Mouse (Mus musculus) midbrain, postnatal 0 days (tissue): Measurements from ENCODE around the gene Ly6g6d. TPM values are rescaled to one million over a fixed set of nuclear protein-coding genes. Genes with fewer than 3 reads are reported as not detected.

ENCODE experiments used
- ATAC-seq: fragments of 200-750 bp; cut with Nextera tagmentation; 2 replicates; pipeline ENCODE4 v1.8.0; 2017; ENCODE audit warnings: moderate number of reproducible peaks, mild to moderate bottlenecking, moderate TSS enrichment, moderate library complexity; ENCODE audit not compliant: low FRiP score
- DNase-seq: peaks from one replicate; pipeline ENCODE4 v3.0.0-alpha.2; 2015; ENCODE audit warnings: low spot score
- H3K27ac ChIP-seq: fragments of 300-500 bp; sonication (generic); 2 replicates; pipeline ENCODE4 v1.5.1; 2014; ENCODE audit warnings: low read depth, mild to moderate bottlenecking, low read length, mixed read lengths
- H3K27me3 ChIP-seq: fragments of 300-500 bp; sonication (generic); 2 replicates; pipeline ENCODE4 v1.6.1; 2014; ENCODE audit warnings: low read length, control low read depth, mixed read lengths; ENCODE audit not compliant: insufficient read depth
- H3K36me3 ChIP-seq: fragments of 300-500 bp; sonication (generic); 2 replicates; pipeline ENCODE4 v1.6.1; 2014; ENCODE audit warnings: low read length, control low read depth, mixed read lengths; ENCODE audit not compliant: insufficient read depth
- H3K4me1 ChIP-seq: fragments of 300-500 bp; sonication (generic); 2 replicates; pipeline ENCODE4 v1.6.1; 2014; ENCODE audit warnings: mild to moderate bottlenecking, control low read depth, antibody characterized with exemption, low read length, mixed read lengths; ENCODE audit not compliant: insufficient read depth
- H3K4me2 ChIP-seq: fragments of 300-500 bp; sonication (generic); 2 replicates; pipeline ENCODE4 v1.6.1; 2014; ENCODE audit warnings: low read depth, mild to moderate bottlenecking, low read length, mixed read lengths; ENCODE audit not compliant: poor library complexity, severe bottlenecking
- H3K4me3 ChIP-seq: fragments of 300-500 bp; sonication (generic); 2 replicates; pipeline ENCODE4 v1.5.1; 2014; ENCODE audit warnings: low read depth, mild to moderate bottlenecking, low read length, moderate library complexity
- H3K9ac ChIP-seq: fragments of 300-500 bp; sonication (generic); replicated peaks from 2 replicates; pipeline ENCODE4 v1.6.1; 2014; ENCODE audit warnings: mild to moderate bottlenecking, low read length, moderate library complexity, mixed read lengths; ENCODE audit not compliant: poor library complexity, severe bottlenecking
- H3K9me3 ChIP-seq: fragments of 300-500 bp; sonication (generic); 2 replicates; pipeline ENCODE4 v1.6.1; 2016; ENCODE audit warnings: low read length, control low read depth
- CTCF ChIP-seq: IDR thresholded peaks from 2 replicates; pipeline ENCODE4 v1.5.1; 2016; ENCODE audit warnings: antibody characterized with exemption, mild to moderate bottlenecking
- WGBS: fragments of 180-500 bp; shearing (Covaris S2); extraction: QIAGEN DNeasy Blood & Tissue Kit; methylation state at CpG from one replicate; pipeline ENCODE4 v1.1.7; 2014; 5-methylcytosine and 5-hydroxymethylcytosine counted together
- polyA plus RNA-seq: library from polyadenylated mRNA; unstranded; fragments of >200 nt; fragmentation: Nextera tagmentation; extraction: Ambion mirVana; gene quantifications from 2 replicates; pipeline ENCODE4 v1.2.1, GENCODE M21; 2015
- total RNA-seq: library from RNA; depleted of rRNA; stranded (reverse); fragments of >200 nt; gene quantifications from 2 replicates; pipeline ENCODE4 v1.2.3, GENCODE M21; 2014

The Ly6g6d gene
- total and polyA plus RNA-seq, 2 experiments from 2014 or later = 1.1 TPM; not detected in 1

DNA sequence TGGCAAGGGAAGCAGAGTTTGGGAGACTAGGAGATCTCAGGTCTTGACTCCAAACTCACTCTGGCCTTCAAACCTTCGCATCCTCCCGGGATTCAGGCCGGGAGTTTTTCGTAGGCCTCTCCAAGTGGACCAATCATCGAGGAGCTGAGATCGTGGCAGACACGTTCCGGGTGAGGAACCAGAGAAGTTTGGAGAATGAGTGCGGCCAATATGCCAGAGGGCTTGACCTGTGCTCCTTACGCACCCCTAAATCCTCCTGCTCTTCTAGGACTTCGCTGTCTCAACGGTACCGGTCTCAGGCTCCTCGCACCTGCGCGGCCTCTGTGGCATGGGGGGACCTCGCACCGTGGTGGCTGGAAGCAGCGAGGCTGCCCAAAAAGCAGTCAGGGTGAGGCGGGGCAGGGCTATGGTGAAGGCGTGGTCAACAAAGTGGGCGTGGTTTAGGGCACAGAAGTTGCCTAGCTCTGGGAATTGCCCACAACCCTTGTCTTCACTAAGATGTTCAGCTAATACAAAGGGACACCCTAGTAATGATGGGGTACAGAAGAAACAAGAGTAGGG lies 17.0 kb downstream of the Ly6g6d start:
- no peak for DNase-seq
- no peak for TF ChIP-seq CTCF
- peaks cover 20% of the 10 kb centered on the region; the same call in 1 of the 2 replicates for H3K27me3 ChIP-seq
- peaks cover 6% of the 10 kb centered on the region; the same call in 1 of the 2 replicates for H3K36me3 ChIP-seq
- WGBS = 67% methylated on average over 22 of the region's 22 CpGs
- no peak for ATAC-seq
- no peaks in the 10 kb centered on the region for H3K9me3 ChIP-seq
- peaks cover 4% of the 10 kb centered on the region for H3K4me1 ChIP-seq
- no peak overlapping the region for H3K27ac ChIP-seq
- H3K9ac ChIP-seq = no peak overlapping the region
- H3K4me3 ChIP-seq = 0 out of 2 replicates have a peak overlapping the region, but pooled peaks have one; percentile 72
- peak overlapping the region; percentile 79 for H3K4me2 ChIP-seq

DNA sequence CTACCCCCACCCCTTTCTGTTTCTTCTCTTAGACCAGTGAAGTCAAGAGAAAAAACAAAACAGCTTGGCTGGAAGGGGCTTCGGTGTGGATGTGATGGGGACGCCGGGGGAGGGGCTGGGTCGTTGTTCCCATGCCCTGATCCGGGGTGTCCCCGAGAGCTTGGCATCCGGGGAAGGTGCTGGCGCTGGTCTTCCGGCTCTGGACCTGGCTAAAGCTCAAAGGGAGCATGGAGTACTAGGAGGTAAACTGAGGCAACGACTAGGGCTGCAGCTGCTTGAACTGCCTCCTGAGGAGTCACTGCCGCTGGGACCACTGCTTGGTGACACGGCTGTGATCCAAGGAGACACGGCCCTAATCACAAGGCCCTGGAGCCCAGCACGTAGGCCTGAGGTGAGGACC lies 17.8 kb downstream of the Ly6g6d start:
- DNase-seq = no peak
- H3K4me1 ChIP-seq = peaks cover 4% of the 10 kb centered on the region
- peak overlapping the region; percentile 3; the same call in 1 of the 2 replicates for H3K27ac ChIP-seq
- H3K4me2 ChIP-seq = peak overlapping the region; percentile 79
- H3K27me3 ChIP-seq = peaks cover 13% of the 10 kb centered on the region; the same call in 1 of the 2 replicates
- ATAC-seq = no peak
- H3K4me3 ChIP-seq = peak overlapping the region; percentile 72
- no peak for TF ChIP-seq CTCF
- no peaks in the 10 kb centered on the region for H3K9me3 ChIP-seq
- peak overlapping the region; percentile 76 for H3K9ac ChIP-seq
- H3K36me3 ChIP-seq = peaks cover 6% of the 10 kb centered on the region; the same call in 1 of the 2 replicates
- 16% methylated on average over 14 of the region's 14 CpGs for WGBS

DNA sequence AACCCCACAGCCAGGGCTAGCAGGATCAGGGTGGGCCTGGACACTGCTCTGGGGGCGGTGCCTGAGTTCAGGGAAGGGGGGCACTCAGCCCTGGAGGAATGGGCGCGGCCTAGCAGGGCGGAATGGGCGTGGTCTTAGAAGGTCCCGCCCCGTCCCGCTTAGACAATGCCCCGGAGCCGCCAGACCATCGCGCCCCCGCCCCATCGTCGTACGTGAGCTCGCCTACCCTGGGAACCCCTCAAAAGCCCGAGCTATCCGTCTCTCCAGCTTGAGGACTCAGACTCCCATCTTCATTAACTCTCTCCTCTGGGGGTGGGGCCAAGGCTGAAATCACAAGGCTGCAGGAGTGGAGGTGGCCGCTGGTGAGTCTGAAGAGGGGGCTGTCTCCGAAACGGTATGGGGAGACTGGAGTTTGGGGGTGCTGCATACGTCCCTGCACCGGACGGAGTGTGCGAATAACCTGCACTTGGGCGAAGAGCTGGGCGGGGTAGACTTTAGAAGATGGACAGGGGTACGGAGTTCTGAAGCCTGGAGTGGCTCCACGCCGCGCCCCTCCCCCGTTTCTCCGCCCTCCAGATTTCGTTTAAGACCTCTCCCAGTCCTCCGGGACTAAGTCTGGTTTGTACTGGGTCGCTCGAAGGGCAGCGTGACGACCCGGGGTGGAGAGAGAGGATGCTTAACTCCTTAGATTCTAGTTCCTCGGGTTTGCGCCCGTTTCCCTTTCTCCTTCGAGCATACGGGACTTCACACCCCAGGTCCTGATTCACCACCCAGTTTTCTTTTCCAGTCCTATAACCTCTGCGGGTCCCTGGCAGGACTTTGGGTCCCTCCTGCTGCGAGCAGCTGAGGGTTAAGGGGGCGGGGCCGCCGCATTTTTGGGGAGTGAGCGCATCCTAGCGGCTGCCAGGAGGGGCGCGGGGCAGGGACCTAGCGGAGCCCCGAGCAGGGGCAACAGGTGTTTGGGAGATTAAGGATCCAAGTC lies 18.7 kb downstream of the Ly6g6d start, which contains the start of gene Ddah2:
Gene Ddah2 (plus strand): TSS at position 125 of the 982 bp plus-strand sequence.
- Histone ChIP-seq H3K4me1 (peaks cover 4% of the 10 kb centered on the region; the same call in 1 of the 2 replicates), H3K4me3 (peak within 1 kb of the TSS; percentile 72), H3K27me3 (peaks cover 8% of the 10 kb centered on the region; the same call in 1 of the 2 replicates), H3K9me3 (no peaks in the 10 kb centered on the region), H3K4me2 (peak within 1 kb of the TSS; percentile 79), H3K27ac (peak within 1 kb of the TSS; percentile 82), H3K36me3 (peaks cover 6% of the 10 kb centered on the region; the same call in 1 of the 2 replicates), H3K9ac (peak within 1 kb of the TSS; percentile 76)
- ATAC-seq (peak; percentile 89), DNase-seq (peak; percentile 96)
- under 1% methylated on average over 57 of the region's 57 CpGs for WGBS
- TF ChIP-seq CTCF = peak; percentile 81

DNA sequence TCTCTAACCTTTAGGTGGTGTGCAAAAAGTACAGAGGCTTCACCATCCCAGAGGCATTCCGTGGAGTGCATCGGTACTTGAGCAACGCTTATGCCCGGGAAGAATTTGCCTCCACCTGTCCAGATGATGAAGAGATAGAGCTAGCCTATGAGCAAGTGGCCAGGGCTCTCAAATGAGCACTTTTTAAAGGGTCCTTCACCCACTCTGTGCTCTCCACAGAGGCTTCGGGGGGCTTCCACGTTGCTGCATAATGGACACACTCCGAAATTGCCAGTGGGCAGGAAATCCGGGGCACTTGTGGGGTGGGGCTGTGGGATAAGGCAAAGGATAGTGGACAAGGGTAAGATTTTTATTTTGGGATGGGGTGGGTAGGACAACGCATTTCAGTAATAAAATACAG lies 19.5 kb downstream of the Ly6g6d start:
- peak overlapping the region; percentile 79 for H3K4me2 ChIP-seq
- H3K4me1 ChIP-seq = peaks cover 4% of the 10 kb centered on the region; the same call in 1 of the 2 replicates
- peak overlapping the region; percentile 72 for H3K4me3 ChIP-seq
- H3K27me3 ChIP-seq = 0 out of 2 replicates have a peak, but pooled peaks cover under 1% of the 10 kb centered on the region
- DNase-seq (no peak), ATAC-seq (no peak)
- no peak for TF ChIP-seq CTCF
- peak overlapping the region; percentile 26; the same call in 1 of the 2 replicates for H3K27ac ChIP-seq
- WGBS = 68% methylated on average over 9 of the region's 9 CpGs
- peaks cover 6% of the 10 kb centered on the region; the same call in 1 of the 2 replicates for H3K36me3 ChIP-seq
- H3K9ac ChIP-seq = peak overlapping the region; percentile 76; the same call in 1 of the 2 replicates
- no peaks in the 10 kb centered on the region for H3K9me3 ChIP-seq

DNA sequence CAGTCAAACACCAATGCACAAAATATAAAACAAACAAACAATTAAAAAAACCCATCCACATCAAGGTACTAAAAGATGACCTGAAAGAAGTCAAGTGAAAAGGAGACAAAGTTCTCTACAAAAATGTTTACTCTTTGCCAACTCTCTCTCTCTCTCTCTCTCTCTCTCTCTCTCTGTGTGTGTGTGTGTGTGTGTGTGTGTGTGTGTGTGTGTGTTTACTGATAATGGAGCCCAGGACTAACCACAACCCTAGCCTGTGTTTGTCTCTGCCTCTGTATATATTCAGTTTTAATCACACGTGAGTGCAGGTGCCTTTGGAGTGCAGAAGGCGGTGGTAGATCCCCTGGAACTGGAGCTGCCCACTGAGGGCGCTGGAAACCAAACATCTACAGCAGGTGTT lies 20.8 kb downstream of the Ly6g6d start:
- 86% methylated on average over 3 of the region's 3 CpGs for WGBS
- no peak for DNase-seq

More for the DNA sequence above, 20.8 kb downstream of the Ly6g6d start:
- Histone ChIP-seq H3K4me2 (no peak overlapping the region), H3K4me3 (no peak overlapping the region), H3K9me3 (no peaks in the 10 kb centered on the region), H3K27ac (no peak overlapping the region), H3K4me1 (peaks cover 4% of the 10 kb centered on the region; the same call in 1 of the 2 replicates), H3K9ac (no peak overlapping the region), H3K36me3 (peaks cover 6% of the 10 kb centered on the region; the same call in 1 of the 2 replicates), H3K27me3 (no peaks in the 10 kb centered on the region)
- no peak for TF ChIP-seq CTCF
- ATAC-seq = no peak
